Mouse (Mus musculus) layer of hippocampus, postnatal 36 days (tissue): ENCODE measurements around the gene Vmn1r234. TPM values are rescaled to one million over a fixed set of nuclear protein-coding genes. Genes with fewer than 3 reads are reported as not detected.
A peak's percentile ranks its signal among the peaks of the same experiment; 100 is the strongest.
"Not testable (repeated sequence)": the region's sequence is repeated elsewhere in the genome, so short reads cannot be mapped to it uniquely, and the experiment has no call there.

ENCODE experiments used
- DNase-seq, 2 experiments: peaks; one replicate each; pipeline ENCODE4 v3.0.0; 2022
- microRNA-seq, 2 experiments: library from miRNA; unstranded; fragments of <30 nt; microRNA quantifications; one replicate each; pipeline ENCODE4 v1.2.0; 2021
- total RNA-seq, 2 experiments: library from RNA; stranded (reverse); gene quantifications; 2 replicates each; pipeline ENCODE4 v1.2.3; 2021

The Vmn1r234 gene
- not detected for total RNA-seq

GRCm38 (mm10) chr17:21225787-21226186 lies at the start of gene Vmn1r234:
Gene Vmn1r234, plus strand, starts transcription at chr17:21226087.
- no peak for DNase-seq

- not testable (repeated sequence) for DNase-seq
These were observed 14.8 kb upstream of the Vmn1r234 start for GRCm38 (mm10) chr17:21211081-21211480.

- DNase-seq: peak; percentile 11 to 41
These were observed 5.8 kb downstream of the Vmn1r234 start for GRCm38 (mm10) chr17:21231654-21232053.

DNA sequence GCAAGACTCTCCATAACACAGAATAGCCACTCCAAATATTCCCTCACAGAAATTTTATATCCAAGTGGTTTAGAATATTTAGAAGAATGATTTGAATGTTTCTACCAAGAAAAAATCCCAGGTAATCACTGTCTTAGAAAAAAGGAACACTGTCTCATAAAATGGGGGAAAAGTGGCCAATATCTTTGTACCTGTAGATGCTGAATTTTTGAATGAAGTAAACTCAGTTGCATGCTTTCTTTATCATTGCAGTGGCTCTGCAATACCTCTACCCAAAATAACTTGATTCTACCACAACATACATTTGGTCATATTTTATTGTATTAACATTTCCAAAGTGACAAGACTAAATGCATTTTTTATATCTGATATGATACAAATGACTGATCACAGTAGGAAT lies 30.2 kb downstream of the Vmn1r234 start, which contains the start of gene Vmn1r235:
TSS of gene Vmn1r235 (plus strand) at position 301 of the 400 bp plus-strand sequence.
- DNase-seq: no peak

- peak in 1 of 2 experiments; percentile 16 for DNase-seq
These were observed 46.2 kb downstream of the Vmn1r234 start for GRCm38 (mm10) chr17:21272103-21272502.

DNA sequence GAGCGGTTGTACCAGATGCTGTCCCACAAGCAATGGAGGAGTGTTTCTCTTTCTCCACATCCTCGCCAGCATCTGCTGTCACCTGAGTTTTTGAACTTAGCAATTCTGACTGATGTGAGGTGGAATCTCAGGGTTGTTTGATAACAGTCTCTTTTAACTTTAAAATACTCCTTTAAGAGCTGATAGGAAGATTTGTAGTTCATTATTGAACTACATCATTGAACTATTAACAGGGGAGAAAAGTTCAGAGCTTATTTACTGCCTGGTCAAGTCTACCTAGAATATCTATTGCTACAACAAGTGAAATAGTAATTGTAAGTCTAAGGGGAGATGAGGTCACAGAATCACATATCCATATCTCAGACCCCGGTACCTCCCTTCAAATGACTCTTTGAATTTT lies 56.8 kb downstream of the Vmn1r234 start, which contains the start of gene Vmn1r236:
TSS of gene Vmn1r236 (plus strand) at position 301 of the 400 bp plus-strand sequence.
- no peak for DNase-seq

DNA sequence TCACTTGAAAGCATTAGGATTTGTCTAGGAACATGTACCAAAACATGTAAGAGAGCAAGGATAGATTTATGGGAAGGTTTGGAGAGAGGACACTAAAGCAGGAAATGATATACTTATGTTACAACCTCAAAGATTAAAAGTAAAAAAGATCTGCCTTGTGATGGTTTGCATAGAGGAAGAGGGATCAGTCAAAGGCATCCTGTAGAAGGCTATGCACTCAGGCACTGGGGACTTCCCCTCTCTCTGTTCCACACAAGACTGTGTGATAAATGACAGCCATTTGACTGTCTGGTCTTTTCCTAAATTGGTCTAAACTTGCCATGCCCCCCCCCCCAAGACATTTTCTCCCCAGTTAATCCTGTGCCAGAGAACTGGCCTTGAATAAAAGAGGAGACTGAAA lies 58.5 kb downstream of the Vmn1r234 start:
- DNase-seq: no peak

Small RNAs within 50 kb of the gene (microRNA-seq; reads per million reads assigned to microRNA genes)
- 0 reads per million in 2 experiments for gene Gm26384

Other genes starting within 250 kb of the Vmn1r234 start
- gene Vmn1r233, start 229.6 kb upstream of the Vmn1r234 start, total RNA-seq: not detected
- gene Zfp160, start 217.2 kb upstream of the Vmn1r234 start, total RNA-seq: 10 to 100 TPM; 21.6 to 24.1 TPM
- not detected for gene Vmn1r235, start 30.3 kb downstream of the Vmn1r234 start, total RNA-seq
- not detected for gene Vmn1r236, start 56.9 kb downstream of the Vmn1r234 start, total RNA-seq
- not detected for gene Vmn1r237, start 85.8 kb downstream of the Vmn1r234 start, total RNA-seq
- 1 to 10 TPM; 1.6 to 1.9 TPM for gene Zfp677, start 157.7 kb downstream of the Vmn1r234 start, total RNA-seq
- 1 to 10 TPM in 1 of 2 experiments, under 1 TPM in 1; 0.86 to 1.2 TPM for gene Zfp54, start 197.1 kb downstream of the Vmn1r234 start, total RNA-seq
- gene Zfp51, start 224.3 kb downstream of the Vmn1r234 start, total RNA-seq: 1 to 10 TPM; 3.4 to 4.2 TPM